Mouse (Mus musculus) heart, adult 2 months (tissue): ENCODE measurements around the gene Rhov.

ENCODE experiments used
- CTCF ChIP-seq: fragments of 200-600 bp; IDR thresholded peaks from 2 replicates; pipeline ENCODE4 v1.8.1; 2022; ENCODE audit warnings: antibody characterized with exemption, mild to moderate bottlenecking, moderate library complexity
- EP300 ChIP-seq: fragments of 200-500 bp; IDR thresholded peaks from 2 replicates; pipeline ENCODE4 v1.6.1; 2011; ENCODE audit warnings: low read depth, low read length, control low read depth; ENCODE audit not compliant: insufficient read depth
- POLR2A ChIP-seq: fragments of 200-500 bp; IDR thresholded peaks from 2 replicates; pipeline ENCODE4 v1.6.1; 2011; ENCODE audit warnings: mild to moderate bottlenecking, low read depth, low read length, control low read depth; ENCODE audit not compliant: insufficient read depth

DNA sequence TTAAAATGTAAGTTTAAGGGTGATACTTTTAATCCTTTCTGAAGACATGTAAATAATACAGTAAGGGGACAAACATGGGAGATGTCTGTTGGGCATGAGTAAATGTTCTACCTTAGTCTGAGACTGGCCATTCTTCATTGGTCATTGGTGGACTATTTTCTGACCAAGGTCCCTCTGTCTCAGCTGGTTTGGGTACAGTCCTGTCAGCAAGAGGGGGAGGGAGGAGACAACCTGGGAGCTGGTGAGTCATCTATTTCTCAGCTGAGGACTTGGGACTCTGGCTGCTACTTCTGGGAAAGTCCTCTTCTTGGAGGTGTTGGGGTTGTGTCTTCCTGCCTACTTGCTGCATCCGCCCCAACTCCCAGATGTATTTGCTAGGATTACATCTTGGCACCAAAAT lies 3.1 kb upstream of the Rhov start:
- TF ChIP-seq CTCF: no peak
- TF ChIP-seq POLR2A: no peak
- no peak for TF ChIP-seq EP300
